Mouse (Mus musculus): ENCODE measurements around the gene Ric8a. TPM values are rescaled to one million over a fixed set of nuclear protein-coding genes. Genes with fewer than 3 reads are reported as not detected.

Gene Ric8a
- polyA plus RNA-seq, 1 experiment from 2014 or later = 42.3 TPM

GRCm38 (mm10) chr7:140894031-140894430, 37.3 kb downstream of the Ric8a start:
- TF ChIP-seq CTCF (IDR thresholded peaks at IDR 0.05; ENCODE audit: low read depth) = no peak
- Histone ChIP-seq H3K4me3 (ENCODE audit: low read depth, low read length) (no peak overlapping the region), H3K27me3 (replicated peaks; ENCODE audit: control insufficient read depth, insufficient read depth, low read length) (no peaks in the 10 kb centered on the region), H3K9ac (ENCODE audit: low read depth, low read length) (no peak overlapping the region), H3K4me1 (replicated peaks; ENCODE audit: control insufficient read depth, insufficient read depth, low read length) (no peaks in the 10 kb centered on the region), H3K9me3 (ENCODE audit: control insufficient read depth) (no peaks in the 10 kb centered on the region), H3K4me2 (replicated peaks; ENCODE audit: low read depth) (no peak overlapping the region), H3K27ac (ENCODE audit: low read depth, low read length) (no peak overlapping the region), H3K36me3 (ENCODE audit: control insufficient read depth, insufficient read depth) (peaks cover 68% of the 10 kb centered on the region)
- WGBS = 92% methylated on average over 7 of the region's 7 CpGs
- ATAC-seq = no peak

- H3K9ac ChIP-seq (ENCODE audit: low read depth, low read length) = no peak overlapping the region
- H3K4me1 ChIP-seq (replicated peaks; ENCODE audit: control insufficient read depth, insufficient read depth, low read length) = no peaks in the 10 kb centered on the region
- H3K27me3 ChIP-seq (replicated peaks; ENCODE audit: control insufficient read depth, insufficient read depth, low read length) = no peaks in the 10 kb centered on the region
- no peaks in the 10 kb centered on the region for H3K9me3 ChIP-seq (ENCODE audit: control insufficient read depth)
- no peak overlapping the region for H3K27ac ChIP-seq (ENCODE audit: low read depth, low read length)
- H3K4me3 ChIP-seq (ENCODE audit: low read depth, low read length) = no peak overlapping the region
- no peak for ATAC-seq
- H3K4me2 ChIP-seq (replicated peaks; ENCODE audit: low read depth) = no peak overlapping the region
- WGBS = 92% methylated on average over 3 of the region's 3 CpGs
- peaks cover 65% of the 10 kb centered on the region for H3K36me3 ChIP-seq (ENCODE audit: control insufficient read depth, insufficient read depth)
- no peak for TF ChIP-seq CTCF (IDR thresholded peaks at IDR 0.05; ENCODE audit: low read depth)
These were observed 37.9 kb downstream of the Ric8a start for GRCm38 (mm10) chr7:140894611-140895010.

GRCm38 (mm10) chr7:140897863-140898262, 41.1 kb downstream of the Ric8a start:
- TF ChIP-seq CTCF (IDR thresholded peaks at IDR 0.05; ENCODE audit: low read depth) = no peak
- WGBS = 90% methylated on average over 7 of the region's 7 CpGs
- Histone ChIP-seq H3K9me3 (ENCODE audit: control insufficient read depth) (no peaks in the 10 kb centered on the region), H3K4me3 (ENCODE audit: low read depth, low read length) (no peak overlapping the region), H3K4me1 (replicated peaks; ENCODE audit: control insufficient read depth, insufficient read depth, low read length) (no peaks in the 10 kb centered on the region), H3K36me3 (ENCODE audit: control insufficient read depth, insufficient read depth) (peaks cover 46% of the 10 kb centered on the region), H3K4me2 (replicated peaks; ENCODE audit: low read depth) (no peak overlapping the region), H3K9ac (ENCODE audit: low read depth, low read length) (no peak overlapping the region), H3K27ac (ENCODE audit: low read depth, low read length) (no peak overlapping the region), H3K27me3 (replicated peaks; ENCODE audit: control insufficient read depth, insufficient read depth, low read length) (no peaks in the 10 kb centered on the region)
- ATAC-seq = no peak

GRCm38 (mm10) chr7:140899121-140899520, 42.4 kb downstream of the Ric8a start:
- no peaks in the 10 kb centered on the region for H3K4me1 ChIP-seq (replicated peaks; ENCODE audit: control insufficient read depth, insufficient read depth, low read length)
- H3K27me3 ChIP-seq (replicated peaks; ENCODE audit: control insufficient read depth, insufficient read depth, low read length) = no peaks in the 10 kb centered on the region
- TF ChIP-seq CTCF (IDR thresholded peaks at IDR 0.05; ENCODE audit: low read depth) = no peak
- no peak overlapping the region for H3K9ac ChIP-seq (ENCODE audit: low read depth, low read length)
- H3K27ac ChIP-seq (ENCODE audit: low read depth, low read length) = no peak overlapping the region
- no peak overlapping the region for H3K4me2 ChIP-seq (replicated peaks; ENCODE audit: low read depth)
- 62% methylated on average over 3 of the region's 3 CpGs for WGBS
- no peak overlapping the region for H3K4me3 ChIP-seq (ENCODE audit: low read depth, low read length)
- no peak for ATAC-seq
- H3K36me3 ChIP-seq (ENCODE audit: control insufficient read depth, insufficient read depth) = peaks cover 44% of the 10 kb centered on the region
- no peaks in the 10 kb centered on the region for H3K9me3 ChIP-seq (ENCODE audit: control insufficient read depth)

GRCm38 (mm10) chr7:140900220-140900619, 43.5 kb downstream of the Ric8a start, which contains the start of gene Cox8b:
Cox8b (minus strand) TSS chr7:140900446.
- WGBS = 67% methylated on average over 10 of the region's 10 CpGs
- Histone ChIP-seq H3K9ac (ENCODE audit: low read depth, low read length) (no peak within 1 kb of the TSS), H3K4me3 (ENCODE audit: low read depth, low read length) (no peak within 1 kb of the TSS), H3K4me1 (replicated peaks; ENCODE audit: control insufficient read depth, insufficient read depth, low read length) (no peaks in the 10 kb centered on the region), H3K4me2 (replicated peaks; ENCODE audit: low read depth) (no peak within 1 kb of the TSS), H3K27ac (ENCODE audit: low read depth, low read length) (no peak within 1 kb of the TSS), H3K27me3 (replicated peaks; ENCODE audit: control insufficient read depth, insufficient read depth, low read length) (no peaks in the 10 kb centered on the region), H3K9me3 (ENCODE audit: control insufficient read depth) (no peaks in the 10 kb centered on the region), H3K36me3 (ENCODE audit: control insufficient read depth, insufficient read depth) (peaks cover 35% of the 10 kb centered on the region)
- no peak for ATAC-seq
- no peak for TF ChIP-seq CTCF (IDR thresholded peaks at IDR 0.05; ENCODE audit: low read depth)

GRCm38 (mm10) chr7:140902036-140902875, 45.5 kb downstream of the Ric8a start:
- no peak overlapping the region for H3K4me2 ChIP-seq (replicated peaks; ENCODE audit: low read depth)
- H3K36me3 ChIP-seq (ENCODE audit: control insufficient read depth, insufficient read depth) = peaks cover 20% of the 10 kb centered on the region
- 85% methylated on average over 15 of the region's 15 CpGs for WGBS
- no peak overlapping the region for H3K9ac ChIP-seq (ENCODE audit: low read depth, low read length)
- no peak for ATAC-seq
- H3K4me1 ChIP-seq (replicated peaks; ENCODE audit: control insufficient read depth, insufficient read depth, low read length) = no peaks in the 10 kb centered on the region
- no peaks in the 10 kb centered on the region for H3K9me3 ChIP-seq (ENCODE audit: control insufficient read depth)
- H3K27me3 ChIP-seq (replicated peaks; ENCODE audit: control insufficient read depth, insufficient read depth, low read length) = no peaks in the 10 kb centered on the region
- H3K27ac ChIP-seq (ENCODE audit: low read depth, low read length) = no peak overlapping the region
- TF ChIP-seq CTCF (IDR thresholded peaks at IDR 0.05; ENCODE audit: low read depth) = no peak
- H3K4me3 ChIP-seq (ENCODE audit: low read depth, low read length) = no peak overlapping the region
